Mouse (Mus musculus) intestine, embryonic 16.5 days (tissue): ENCODE results near the gene Suv39h2. TPM values are rescaled to one million over a fixed set of nuclear protein-coding genes. Genes with fewer than 3 reads are reported as not detected.

ENCODE experiments used
- ATAC-seq: fragments of 200-750 bp; cut with Nextera tagmentation; 2 replicates; pipeline ENCODE4 v1.8.0; 2017; ENCODE audit warnings: moderate TSS enrichment, moderate library complexity
- H3K27ac ChIP-seq: fragments of 300-500 bp; sonication (generic); 2 replicates; pipeline ENCODE4 v1.5.1; 2014; ENCODE audit warnings: mild to moderate bottlenecking, low read length
- H3K27me3 ChIP-seq: fragments of 300-500 bp; sonication (generic); replicated peaks from 2 replicates; pipeline ENCODE4 v1.6.1; 2014; ENCODE audit warnings: low read length, control low read depth, mixed read lengths; ENCODE audit not compliant: control insufficient read depth, insufficient read depth
- H3K36me3 ChIP-seq: fragments of 300-500 bp; sonication (generic); 2 replicates; pipeline ENCODE4 v1.6.1; 2014; ENCODE audit warnings: low read length, control low read depth; ENCODE audit not compliant: control insufficient read depth, insufficient read depth
- H3K4me1 ChIP-seq: fragments of 300-500 bp; sonication (generic); 2 replicates; pipeline ENCODE4 v1.6.1; 2014; ENCODE audit warnings: low read length, control low read depth, mixed read lengths; ENCODE audit not compliant: control insufficient read depth, insufficient read depth
- H3K4me2 ChIP-seq: fragments of 300-500 bp; sonication (generic); 2 replicates; pipeline ENCODE4 v1.6.1; 2014; ENCODE audit warnings: low read depth, low read length, control low read depth
- H3K4me3 ChIP-seq: fragments of 300-500 bp; sonication (generic); 2 replicates; pipeline ENCODE4 v1.5.1; 2014; ENCODE audit warnings: mild to moderate bottlenecking, low read length
- H3K9ac ChIP-seq: fragments of 300-500 bp; sonication (generic); 2 replicates; pipeline ENCODE4 v1.6.1; 2014; ENCODE audit warnings: low read depth, low read length
- H3K9me3 ChIP-seq: fragments of 300-500 bp; sonication (generic); 2 replicates; pipeline ENCODE4 v1.6.1; 2016; ENCODE audit warnings: low read length, control low read depth; ENCODE audit not compliant: control insufficient read depth
- WGBS: fragments of 180-500 bp; shearing (Covaris S2); extraction: QIAGEN DNeasy Blood & Tissue Kit; methylation state at CpG from one replicate; pipeline ENCODE4 v1.1.7; 2014; 5-methylcytosine and 5-hydroxymethylcytosine counted together
- polyA plus RNA-seq: library from polyadenylated mRNA; unstranded; fragments of >200 nt; fragmentation: Nextera tagmentation; extraction: Ambion mirVana; gene quantifications from 2 replicates; pipeline ENCODE4 v1.2.1, GENCODE M21; 2015

Suv39h2 gene
- 6.8 and 8.3 TPM in 2 replicates for polyA plus RNA-seq

GRCm38 (mm10) chr2:3474861-3475283 lies at the start of gene Suv39h2:
TSS of gene Suv39h2 (minus strand) at chr2:3475031.
- H3K4me1 ChIP-seq, result peaks cover 6% of the 10 kb centered on the region
- no peaks in the 10 kb centered on the region for H3K36me3 ChIP-seq
- H3K4me3 ChIP-seq, result peak within 1 kb of the TSS; percentile 79
- peak within 1 kb of the TSS; percentile 85 for H3K27ac ChIP-seq
- H3K4me2 ChIP-seq, result peak within 1 kb of the TSS; percentile 83
- WGBS, result under 1% methylated on average over 42 of the region's 42 CpGs
- peak within 1 kb of the TSS; percentile 84 for H3K9ac ChIP-seq
- peak; percentile 99 for ATAC-seq
- no peaks in the 10 kb centered on the region for H3K9me3 ChIP-seq
- no peaks in the 10 kb centered on the region for H3K27me3 ChIP-seq

- H3K4me3 ChIP-seq, result no peak overlapping the region
- no peak overlapping the region for H3K4me2 ChIP-seq
- H3K9me3 ChIP-seq, result no peaks in the 10 kb centered on the region
- no peaks in the 10 kb centered on the region for H3K4me1 ChIP-seq
- H3K36me3 ChIP-seq, result no peaks in the 10 kb centered on the region
- H3K9ac ChIP-seq, result no peak overlapping the region
- 74% methylated on average over 4 of the region's 4 CpGs for WGBS
- H3K27me3 ChIP-seq, result no peaks in the 10 kb centered on the region
- ATAC-seq, result no peak
- H3K27ac ChIP-seq, result no peak overlapping the region
Observed at GRCm38 (mm10) chr2:3522558-3522957, 47.7 kb upstream of the Suv39h2 start.

- Histone ChIP-seq H3K9me3 (no peaks in the 10 kb centered on the region), H3K9ac (peak within 1 kb of the TSS; percentile 87), H3K27me3 (no peaks in the 10 kb centered on the region), H3K4me3 (peak within 1 kb of the TSS; percentile 82), H3K4me1 (peaks cover 12% of the 10 kb centered on the region), H3K27ac (peak within 1 kb of the TSS; percentile 80), H3K36me3 (peaks cover 10% of the 10 kb centered on the region; the same call in 1 of the 2 replicates), H3K4me2 (peak within 1 kb of the TSS; percentile 81)
- ATAC-seq, result peak; percentile 100
- under 1% methylated on average over 60 of the region's 60 CpGs for WGBS
Observed at GRCm38 (mm10) chr2:3512552-3513454, 38.0 kb upstream of the Suv39h2 start, which contains the start of the genes Gm45902, Hspa14 and Cdnf. TSS of gene Gm45902 (minus strand) at chr2:3512790. TSS of gene Hspa14 (minus strand) at chr2:3512814. TSS of gene Cdnf (plus strand) at chr2:3513030.

GRCm38 (mm10) chr2:3512076-3512475 lies 37.2 kb upstream of the Suv39h2 start:
- H3K4me1 ChIP-seq, result peaks cover 12% of the 10 kb centered on the region
- H3K27me3 ChIP-seq, result no peaks in the 10 kb centered on the region
- H3K4me2 ChIP-seq, result peak overlapping the region; percentile 81
- H3K9me3 ChIP-seq, result no peaks in the 10 kb centered on the region
- peaks cover 10% of the 10 kb centered on the region; the same call in 1 of the 2 replicates for H3K36me3 ChIP-seq
- WGBS, result under 1% methylated on average over 15 of the region's 15 CpGs
- peak overlapping the region; percentile 81 for H3K9ac ChIP-seq
- ATAC-seq, result no peak
- peak overlapping the region; percentile 80 for H3K27ac ChIP-seq
- H3K4me3 ChIP-seq, result peak overlapping the region; percentile 82

- Histone ChIP-seq H3K9ac (no peak overlapping the region), H3K36me3 (peaks cover 10% of the 10 kb centered on the region; the same call in 1 of the 2 replicates), H3K4me2 (no peak overlapping the region), H3K4me1 (no peaks in the 10 kb centered on the region), H3K27ac (no peak overlapping the region), H3K27me3 (no peaks in the 10 kb centered on the region), H3K9me3 (no peaks in the 10 kb centered on the region), H3K4me3 (no peak overlapping the region)
- ATAC-seq, result no peak
- 94% methylated on average over 5 of the region's 5 CpGs for WGBS
Observed at GRCm38 (mm10) chr2:3500886-3501285, 26.1 kb upstream of the Suv39h2 start.

GRCm38 (mm10) chr2:3499543-3499942 lies 24.7 kb upstream of the Suv39h2 start:
- no peak overlapping the region for H3K27ac ChIP-seq
- 90% methylated on average over 6 of the region's 6 CpGs for WGBS
- no peak overlapping the region for H3K4me3 ChIP-seq
- no peaks in the 10 kb centered on the region for H3K27me3 ChIP-seq
- no peaks in the 10 kb centered on the region for H3K4me1 ChIP-seq
- peaks cover 10% of the 10 kb centered on the region; the same call in 1 of the 2 replicates for H3K36me3 ChIP-seq
- no peak overlapping the region for H3K4me2 ChIP-seq
- ATAC-seq, result no peak
- no peak overlapping the region for H3K9ac ChIP-seq
- no peaks in the 10 kb centered on the region for H3K9me3 ChIP-seq

- H3K9ac ChIP-seq, result no peak overlapping the region
- no peak overlapping the region for H3K4me3 ChIP-seq
- H3K4me2 ChIP-seq, result no peak overlapping the region
- no peaks in the 10 kb centered on the region for H3K9me3 ChIP-seq
- H3K4me1 ChIP-seq, result no peaks in the 10 kb centered on the region
- no peak for ATAC-seq
- no peak overlapping the region for H3K27ac ChIP-seq
- no peaks in the 10 kb centered on the region for H3K27me3 ChIP-seq
- H3K36me3 ChIP-seq, result peaks cover 17% of the 10 kb centered on the region
- WGBS, result 86% methylated on average over 3 of the region's 3 CpGs
Observed at GRCm38 (mm10) chr2:3493833-3494409, 19.1 kb upstream of the Suv39h2 start.

GRCm38 (mm10) chr2:3489816-3490215 lies 15.0 kb upstream of the Suv39h2 start:
- H3K9ac ChIP-seq, result no peak overlapping the region
- no peaks in the 10 kb centered on the region for H3K27me3 ChIP-seq
- no peak overlapping the region for H3K4me3 ChIP-seq
- no peaks in the 10 kb centered on the region for H3K4me1 ChIP-seq
- H3K9me3 ChIP-seq, result no peaks in the 10 kb centered on the region
- peaks cover 14% of the 10 kb centered on the region; the same call in 1 of the 2 replicates for H3K36me3 ChIP-seq
- no peak overlapping the region for H3K4me2 ChIP-seq
- no peak overlapping the region for H3K27ac ChIP-seq
- 90% methylated on average over 3 of the region's 3 CpGs for WGBS
- no peak for ATAC-seq

- H3K27me3 ChIP-seq, result no peaks in the 10 kb centered on the region
- no peaks in the 10 kb centered on the region for H3K4me1 ChIP-seq
- H3K4me2 ChIP-seq, result no peak overlapping the region
- whole genome bisulfite sequencing, result 83% methylated on average over 3 of the region's 3 CpGs
- H3K36me3 ChIP-seq, result no peaks in the 10 kb centered on the region
- H3K4me3 ChIP-seq, result no peak overlapping the region
- no peak overlapping the region for H3K9ac ChIP-seq
- H3K9me3 ChIP-seq, result no peaks in the 10 kb centered on the region
- ATAC-seq, result no peak
- no peak overlapping the region for H3K27ac ChIP-seq
Observed at GRCm38 (mm10) chr2:3480239-3480638, 5.4 kb upstream of the Suv39h2 start.
